Mouse (Mus musculus): ENCODE data around the gene Lrrc27. TPM values are rescaled to one million over a fixed set of nuclear protein-coding genes. Genes with fewer than 3 reads are reported as not detected.
A peak's percentile ranks its signal among the peaks of the same experiment; 100 is the strongest.

Lrrc27 gene
- total RNA-seq, 1 experiment from 2014 or later = not detected

DNA sequence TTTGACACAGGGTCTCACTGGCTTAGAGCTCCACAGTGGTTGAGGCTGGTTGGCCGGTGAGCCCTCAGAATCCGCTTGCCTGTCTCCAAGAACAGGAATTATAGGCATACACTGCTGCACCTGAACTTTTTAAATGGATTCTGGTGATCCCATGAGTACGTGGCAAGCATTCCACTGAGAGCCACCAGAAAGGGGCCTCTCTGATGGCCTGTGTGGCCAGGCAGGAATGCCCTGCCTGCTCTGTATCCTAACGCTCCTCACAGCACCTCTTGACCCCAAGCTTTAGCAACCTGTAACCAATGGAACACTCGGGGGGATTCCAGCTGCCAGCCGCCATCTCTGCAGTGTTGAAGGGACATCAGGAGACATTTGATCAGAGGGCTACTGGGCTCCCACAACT is 1.0 kb upstream of the Lrrc27 start:
- no peak for ATAC-seq (replicated peaks; ENCODE audit: insufficient number of reproducible peaks, low FRiP score, low TSS enrichment, poor library complexity, severe bottlenecking)

DNA sequence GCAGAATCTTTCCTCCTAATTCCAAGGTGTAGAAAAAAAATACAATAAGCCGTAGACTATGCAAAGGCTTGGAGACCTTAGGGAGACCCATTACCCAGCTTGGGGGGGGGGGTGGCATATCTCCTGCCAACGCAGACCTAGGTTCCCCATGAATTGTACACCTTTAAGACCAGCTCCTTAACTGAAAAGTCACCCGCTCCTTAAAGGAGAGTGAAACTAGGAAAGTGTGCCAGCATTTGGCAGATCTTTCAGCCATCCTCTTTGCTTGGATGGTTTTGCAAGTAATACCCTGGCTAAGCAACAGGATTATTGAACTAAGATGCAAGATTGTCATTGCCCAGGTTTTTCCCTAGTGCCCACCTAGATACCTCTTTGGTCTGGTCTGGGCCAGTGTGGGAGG is 963 bp downstream of the Lrrc27 start:
- ATAC-seq (replicated peaks; ENCODE audit: insufficient number of reproducible peaks, low FRiP score, low TSS enrichment, poor library complexity, severe bottlenecking) = no peak

DNA sequence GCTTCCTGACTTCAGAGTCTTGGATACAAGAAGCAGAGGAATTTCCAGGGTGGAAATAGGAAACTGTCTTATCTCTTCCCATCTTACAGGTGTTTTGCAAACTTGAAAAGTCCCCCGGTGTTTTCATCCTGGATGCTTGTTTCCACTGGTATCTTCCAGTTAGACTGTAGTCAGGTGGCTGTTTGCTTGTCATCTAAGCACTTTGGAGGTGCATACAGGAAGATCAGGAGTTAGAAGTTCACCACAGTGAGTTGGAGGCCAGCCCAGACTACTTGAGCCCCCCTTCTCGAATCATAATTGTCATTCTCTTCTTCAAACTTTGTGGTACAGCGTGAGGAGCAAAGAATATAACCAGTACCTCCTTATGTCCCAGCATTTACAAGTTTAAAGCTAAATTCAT is 1.4 kb downstream of the Lrrc27 start:
- no peak for ATAC-seq (replicated peaks; ENCODE audit: insufficient number of reproducible peaks, low FRiP score, low TSS enrichment, poor library complexity, severe bottlenecking)

- no peak for ATAC-seq (replicated peaks; ENCODE audit: insufficient number of reproducible peaks, low FRiP score, low TSS enrichment, poor library complexity, severe bottlenecking)
Measured at GRCm38 (mm10) chr7:139214596-139215340, 2.0 kb downstream of the Lrrc27 start.

GRCm38 (mm10) chr7:139215516-139215915 is 2.7 kb downstream of the Lrrc27 start:
- ATAC-seq (replicated peaks; ENCODE audit: insufficient number of reproducible peaks, low FRiP score, low TSS enrichment, poor library complexity, severe bottlenecking) = no peak

DNA sequence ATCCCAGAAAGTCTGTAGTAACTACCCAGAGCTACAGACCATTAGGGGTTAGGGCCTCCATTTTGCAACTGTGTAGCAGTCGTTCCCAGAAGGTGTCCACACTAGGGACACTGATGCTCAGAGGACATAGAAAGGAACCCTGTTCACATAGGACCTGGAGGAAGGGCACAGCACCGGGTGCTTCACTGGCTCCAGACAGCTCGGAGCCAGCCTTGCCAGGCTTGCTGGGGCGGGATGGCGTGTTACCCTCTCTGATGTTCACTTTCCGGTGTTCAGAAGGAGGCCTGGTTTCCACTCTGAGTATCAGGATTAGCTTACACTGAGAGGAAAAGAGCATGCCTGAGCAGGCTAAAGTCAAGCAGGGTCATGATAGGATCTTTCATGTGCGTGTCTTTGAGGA is 3.2 kb downstream of the Lrrc27 start:
- no peak for ATAC-seq (replicated peaks; ENCODE audit: insufficient number of reproducible peaks, low FRiP score, low TSS enrichment, poor library complexity, severe bottlenecking)

DNA sequence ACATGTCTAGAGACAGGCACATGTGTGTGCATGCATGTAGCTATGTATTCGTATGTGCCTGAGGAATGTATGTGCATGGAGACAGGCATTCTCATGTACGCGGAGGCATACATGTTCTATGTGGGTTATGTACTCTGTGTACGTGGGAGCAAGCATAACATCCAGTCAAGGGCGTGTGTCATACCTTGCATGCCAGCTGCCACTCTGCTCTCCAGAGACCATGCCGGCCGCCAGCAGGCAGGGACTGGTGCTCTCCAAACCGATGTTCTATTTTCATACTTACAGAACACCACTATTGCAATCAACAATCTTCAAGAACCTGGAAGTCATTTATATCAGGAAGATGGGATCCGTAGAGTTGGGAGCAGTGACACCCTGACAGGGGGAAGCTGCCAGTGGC is 3.7 kb downstream of the Lrrc27 start:
- ATAC-seq (replicated peaks; ENCODE audit: insufficient number of reproducible peaks, low FRiP score, low TSS enrichment, poor library complexity, severe bottlenecking) = no peak

- ATAC-seq (replicated peaks; ENCODE audit: insufficient number of reproducible peaks, low FRiP score, low TSS enrichment, poor library complexity, severe bottlenecking) = no peak
Measured at GRCm38 (mm10) chr7:139217046-139217445, 4.3 kb downstream of the Lrrc27 start.

- no peak for ATAC-seq (replicated peaks; ENCODE audit: insufficient number of reproducible peaks, low FRiP score, low TSS enrichment, poor library complexity, severe bottlenecking)
Measured at GRCm38 (mm10) chr7:139218641-139219415, 6.0 kb downstream of the Lrrc27 start.

- ATAC-seq (replicated peaks; ENCODE audit: insufficient number of reproducible peaks, low FRiP score, low TSS enrichment, poor library complexity, severe bottlenecking) = no peak
Measured at GRCm38 (mm10) chr7:139219486-139219885, 6.7 kb downstream of the Lrrc27 start.

DNA sequence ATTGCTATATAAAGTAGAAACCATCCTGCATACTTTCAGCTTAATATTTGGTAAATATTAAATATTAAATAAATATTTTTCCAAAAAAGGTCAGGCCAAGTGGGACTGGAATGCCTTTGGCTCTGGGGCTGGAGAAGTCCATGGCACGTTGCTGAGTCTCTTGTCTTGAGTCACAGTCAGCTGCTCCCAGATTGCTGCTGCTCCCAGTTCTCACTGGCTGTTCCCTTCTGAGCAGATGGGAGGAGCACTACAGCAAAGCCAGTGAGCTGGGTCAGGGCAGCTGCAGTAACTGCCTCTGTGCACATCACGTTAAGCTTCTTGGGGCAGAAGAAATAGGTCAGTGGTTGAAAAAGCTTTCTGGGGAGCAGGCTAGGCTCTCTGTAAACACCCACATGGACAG is 7.5 kb downstream of the Lrrc27 start:
- ATAC-seq (replicated peaks; ENCODE audit: insufficient number of reproducible peaks, low FRiP score, low TSS enrichment, poor library complexity, severe bottlenecking) = no peak

DNA sequence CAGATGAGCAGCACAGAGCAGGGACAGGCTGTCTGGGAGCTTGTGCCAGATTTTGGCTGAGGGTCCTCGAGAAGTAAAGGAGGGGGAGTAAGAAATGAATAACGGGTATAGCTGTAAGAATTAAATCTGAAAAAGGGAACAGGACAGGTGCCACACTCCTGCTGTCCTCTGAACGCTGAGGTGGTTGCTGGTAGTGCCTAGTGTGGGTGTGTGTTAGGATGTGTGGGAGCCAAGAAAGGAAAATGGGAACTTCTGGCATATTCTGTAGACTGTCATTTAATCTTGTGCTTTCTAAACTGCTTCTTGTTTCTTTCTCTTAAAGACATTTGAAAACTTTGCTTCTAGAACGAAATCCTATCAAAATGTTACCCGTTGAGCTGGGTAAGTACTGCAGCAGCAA is 8.3 kb downstream of the Lrrc27 start:
- no peak for ATAC-seq (replicated peaks; ENCODE audit: insufficient number of reproducible peaks, low FRiP score, low TSS enrichment, poor library complexity, severe bottlenecking)

DNA sequence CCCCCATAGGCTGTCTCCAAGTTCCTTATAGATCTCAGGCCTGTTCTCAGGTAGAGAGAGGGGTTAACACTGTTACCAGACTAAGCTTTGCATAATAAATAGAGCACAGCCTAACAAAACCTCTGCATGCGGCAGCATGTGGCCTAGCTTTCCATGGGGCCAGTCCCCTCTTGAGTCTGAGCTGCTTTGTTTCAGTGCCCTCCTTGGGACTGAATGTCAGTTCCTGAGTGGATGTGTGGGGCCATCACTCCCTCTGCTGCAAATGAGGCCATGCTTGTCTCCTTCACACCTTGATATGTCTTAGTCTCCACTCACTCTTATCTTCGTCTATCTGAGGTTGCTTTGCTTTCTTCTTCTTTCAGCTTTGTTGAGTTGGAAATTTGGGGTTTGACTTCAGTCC is 9.1 kb downstream of the Lrrc27 start:
- no peak for ATAC-seq (replicated peaks; ENCODE audit: insufficient number of reproducible peaks, low FRiP score, low TSS enrichment, poor library complexity, severe bottlenecking)

- ATAC-seq (replicated peaks; ENCODE audit: insufficient number of reproducible peaks, low FRiP score, low TSS enrichment, poor library complexity, severe bottlenecking) = no peak
Measured at GRCm38 (mm10) chr7:139222341-139222740, 9.6 kb downstream of the Lrrc27 start.

- no peak for ATAC-seq (replicated peaks; ENCODE audit: insufficient number of reproducible peaks, low FRiP score, low TSS enrichment, poor library complexity, severe bottlenecking)
Measured at GRCm38 (mm10) chr7:139224070-139224469, 11.3 kb downstream of the Lrrc27 start.

DNA sequence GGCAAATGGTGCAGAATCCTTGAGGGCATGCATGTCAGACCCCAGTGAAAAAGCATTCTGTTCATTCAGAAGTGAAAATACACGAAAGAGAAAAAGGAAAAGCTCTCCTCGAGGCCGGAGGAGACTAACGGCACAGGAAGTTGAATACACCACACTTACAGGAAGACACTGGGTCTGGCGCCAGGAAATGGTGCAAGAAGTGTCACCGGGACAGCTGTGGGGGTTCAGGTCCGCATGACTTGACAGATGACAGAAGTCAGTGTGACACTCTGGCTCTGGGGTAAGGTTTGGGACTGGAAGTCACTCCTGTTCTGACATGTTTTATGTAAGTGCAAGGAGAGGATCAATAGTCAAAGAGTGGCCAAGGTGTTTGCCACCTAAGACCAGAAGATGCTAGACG is 11.9 kb downstream of the Lrrc27 start:
- ATAC-seq (replicated peaks; ENCODE audit: insufficient number of reproducible peaks, low FRiP score, low TSS enrichment, poor library complexity, severe bottlenecking) = 0 out of 2 replicates have a peak, but pooled peaks have one; percentile 28

- no peak for ATAC-seq (replicated peaks; ENCODE audit: insufficient number of reproducible peaks, low FRiP score, low TSS enrichment, poor library complexity, severe bottlenecking)
Measured at GRCm38 (mm10) chr7:139226416-139226815, 13.6 kb downstream of the Lrrc27 start.

- no peak for ATAC-seq (replicated peaks; ENCODE audit: insufficient number of reproducible peaks, low FRiP score, low TSS enrichment, poor library complexity, severe bottlenecking)
Measured at GRCm38 (mm10) chr7:139228447-139229171, 15.8 kb downstream of the Lrrc27 start.

- ATAC-seq (replicated peaks; ENCODE audit: insufficient number of reproducible peaks, low FRiP score, low TSS enrichment, poor library complexity, severe bottlenecking) = no peak
Measured at GRCm38 (mm10) chr7:139229837-139230236, 17.0 kb downstream of the Lrrc27 start.

- ATAC-seq (replicated peaks; ENCODE audit: insufficient number of reproducible peaks, low FRiP score, low TSS enrichment, poor library complexity, severe bottlenecking) = no peak
Measured at GRCm38 (mm10) chr7:139230241-139230640, 17.5 kb downstream of the Lrrc27 start.

Measured in monocyte, adult 5-6 weeks (primary cell).